Mouse (Mus musculus): ENCODE measurements around the gene Kmt5a. TPM values are rescaled to one million over a fixed set of nuclear protein-coding genes. Genes with fewer than 3 reads are reported as not detected.

Gene Kmt5a
- polyA plus RNA-seq, 1 experiment from 2014 or later = 12.3 TPM

- no peak overlapping the region for H3K4me3 ChIP-seq (ENCODE audit: low read depth, low read length)
- H3K9me3 ChIP-seq (replicated peaks; ENCODE audit: control insufficient read depth, low read length, poor library complexity, severe bottlenecking) = no peaks in the 10 kb centered on the region
- H3K36me3 ChIP-seq (ENCODE audit: control insufficient read depth, insufficient read depth, low read length) = peaks cover 7% of the 10 kb centered on the region
- WGBS = 71% methylated on average over 3 of the region's 3 CpGs
- no peak for ATAC-seq
- H3K9ac ChIP-seq (ENCODE audit: low read depth, low read length) = no peak overlapping the region
- H3K4me2 ChIP-seq (ENCODE audit: low read length) = no peak overlapping the region
- H3K27me3 ChIP-seq (ENCODE audit: control insufficient read depth, insufficient read depth, low read depth, low read length) = no peaks in the 10 kb centered on the region
- H3K27ac ChIP-seq (ENCODE audit: low read length) = no peak overlapping the region
- peaks cover 24% of the 10 kb centered on the region for H3K4me1 ChIP-seq (ENCODE audit: control insufficient read depth, insufficient read depth, low read length)
Measured at GRCm38 (mm10) chr5:124444208-124444607, 4.5 kb downstream of the Kmt5a start.

- Histone ChIP-seq H3K4me3 (ENCODE audit: low read depth, low read length) (peak overlapping the region; percentile 92), H3K27ac (ENCODE audit: low read length) (peak overlapping the region; percentile 78), H3K9ac (ENCODE audit: low read depth, low read length) (peak overlapping the region; percentile 94), H3K27me3 (ENCODE audit: control insufficient read depth, insufficient read depth, low read depth, low read length) (no peaks in the 10 kb centered on the region), H3K4me2 (ENCODE audit: low read length) (peak overlapping the region; percentile 96), H3K36me3 (ENCODE audit: control insufficient read depth, insufficient read depth, low read length) (peaks cover 7% of the 10 kb centered on the region), H3K4me1 (ENCODE audit: control insufficient read depth, insufficient read depth, low read length) (peaks cover 24% of the 10 kb centered on the region), H3K9me3 (replicated peaks; ENCODE audit: control insufficient read depth, low read length, poor library complexity, severe bottlenecking) (no peaks in the 10 kb centered on the region)
- 6% methylated on average over 51 of the region's 66 CpGs for WGBS
- ATAC-seq = peak; percentile 95
Measured at GRCm38 (mm10) chr5:124444661-124445561, 5.2 kb downstream of the Kmt5a start.

- no peaks in the 10 kb centered on the region for H3K27me3 ChIP-seq (ENCODE audit: control insufficient read depth, insufficient read depth, low read depth, low read length)
- WGBS = 0% methylated on average over 21 of the region's 77 CpGs
- ATAC-seq = peak; percentile 60
Measured at GRCm38 (mm10) chr5:124445621-124446293, 6.0 kb downstream of the Kmt5a start.

DNA sequence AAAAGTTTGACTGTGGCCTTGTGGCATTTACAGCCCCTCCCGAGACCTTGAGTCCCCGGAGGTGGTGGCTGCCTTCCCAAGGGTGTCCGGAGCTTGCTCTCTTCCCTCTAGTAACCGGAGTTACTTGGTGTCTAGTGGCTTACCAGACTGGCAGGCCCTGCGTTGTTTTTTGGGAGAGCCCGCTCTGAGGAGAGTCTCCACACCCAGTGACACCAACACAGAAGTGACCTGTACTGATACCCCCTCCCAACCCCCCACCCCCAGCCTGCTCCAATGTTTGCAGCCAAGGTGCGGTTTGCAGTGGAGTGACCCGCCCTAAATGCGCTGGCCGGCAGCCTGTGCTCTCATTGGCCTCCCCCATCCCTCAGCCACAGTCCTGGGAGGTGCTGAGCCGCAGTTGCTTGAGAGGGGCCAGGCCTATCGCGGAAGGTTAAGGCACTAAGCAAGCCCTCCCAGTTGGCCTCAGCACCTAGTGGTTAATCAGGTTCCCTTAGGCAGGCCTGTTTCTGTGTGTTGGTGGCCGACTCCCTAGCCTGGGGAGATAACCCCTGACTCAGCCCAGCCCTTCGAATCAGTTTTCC, 6.7 kb downstream of the Kmt5a start:
- H3K9ac ChIP-seq (ENCODE audit: low read depth, low read length) = peak overlapping the region; percentile 94
- ATAC-seq = no peak
- peak overlapping the region; percentile 96 for H3K4me2 ChIP-seq (ENCODE audit: low read length)
- WGBS = 2% methylated on average over 15 of the region's 15 CpGs
- H3K4me3 ChIP-seq (ENCODE audit: low read depth, low read length) = peak overlapping the region; percentile 92
- no peaks in the 10 kb centered on the region for H3K9me3 ChIP-seq (replicated peaks; ENCODE audit: control insufficient read depth, low read length, poor library complexity, severe bottlenecking)
- peaks cover 18% of the 10 kb centered on the region for H3K4me1 ChIP-seq (ENCODE audit: control insufficient read depth, insufficient read depth, low read length)
- H3K36me3 ChIP-seq (ENCODE audit: control insufficient read depth, insufficient read depth, low read length) = peaks cover 15% of the 10 kb centered on the region
- peak overlapping the region; percentile 7; the same call in 1 of the 2 replicates for H3K27ac ChIP-seq (ENCODE audit: low read length)
- no peaks in the 10 kb centered on the region for H3K27me3 ChIP-seq (ENCODE audit: control insufficient read depth, insufficient read depth, low read depth, low read length)

More at GRCm38 (mm10) chr5:124445621-124446293, 6.0 kb downstream of the Kmt5a start:
- Histone ChIP-seq H3K9me3 (replicated peaks; ENCODE audit: control insufficient read depth, low read length, poor library complexity, severe bottlenecking) (no peaks in the 10 kb centered on the region), H3K4me2 (ENCODE audit: low read length) (peak overlapping the region; percentile 96), H3K4me1 (ENCODE audit: control insufficient read depth, insufficient read depth, low read length) (peaks cover 18% of the 10 kb centered on the region), H3K4me3 (ENCODE audit: low read depth, low read length) (peak overlapping the region; percentile 92), H3K27ac (ENCODE audit: low read length) (peak overlapping the region; percentile 78), H3K9ac (ENCODE audit: low read depth, low read length) (peak overlapping the region; percentile 94), H3K36me3 (ENCODE audit: control insufficient read depth, insufficient read depth, low read length) (peaks cover 9% of the 10 kb centered on the region)

DNA sequence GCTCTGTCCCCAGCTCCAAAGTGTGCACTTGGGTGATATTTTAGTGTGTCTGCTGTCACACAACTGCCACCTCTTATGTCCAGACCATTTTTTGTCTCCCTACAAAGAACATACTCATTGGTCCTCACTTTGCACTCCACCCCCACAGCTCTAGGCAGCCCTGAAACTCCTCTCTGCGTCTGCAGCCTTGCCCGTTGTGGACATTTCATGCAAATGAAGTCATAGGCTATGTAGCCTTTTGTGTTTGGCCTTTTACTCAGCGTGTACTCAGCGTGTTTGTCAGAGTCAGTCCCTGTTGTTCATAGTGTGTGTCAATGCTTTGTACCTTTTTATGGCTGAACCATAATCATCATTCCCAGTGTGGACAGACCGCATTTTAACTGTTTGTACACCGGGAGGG, 9.8 kb downstream of the Kmt5a start:
- Histone ChIP-seq H3K9ac (ENCODE audit: low read depth, low read length) (no peak overlapping the region), H3K9me3 (replicated peaks; ENCODE audit: control insufficient read depth, low read length, poor library complexity, severe bottlenecking) (no peaks in the 10 kb centered on the region), H3K27me3 (ENCODE audit: control insufficient read depth, insufficient read depth, low read depth, low read length) (no peaks in the 10 kb centered on the region), H3K4me3 (ENCODE audit: low read depth, low read length) (no peak overlapping the region), H3K36me3 (ENCODE audit: control insufficient read depth, insufficient read depth, low read length) (peaks cover 26% of the 10 kb centered on the region), H3K4me1 (ENCODE audit: control insufficient read depth, insufficient read depth, low read length) (peaks cover 15% of the 10 kb centered on the region), H3K27ac (ENCODE audit: low read length) (no peak overlapping the region), H3K4me2 (ENCODE audit: low read length) (no peak overlapping the region)
- ATAC-seq = no peak
- 71% methylated on average over 6 of the region's 6 CpGs for WGBS

DNA sequence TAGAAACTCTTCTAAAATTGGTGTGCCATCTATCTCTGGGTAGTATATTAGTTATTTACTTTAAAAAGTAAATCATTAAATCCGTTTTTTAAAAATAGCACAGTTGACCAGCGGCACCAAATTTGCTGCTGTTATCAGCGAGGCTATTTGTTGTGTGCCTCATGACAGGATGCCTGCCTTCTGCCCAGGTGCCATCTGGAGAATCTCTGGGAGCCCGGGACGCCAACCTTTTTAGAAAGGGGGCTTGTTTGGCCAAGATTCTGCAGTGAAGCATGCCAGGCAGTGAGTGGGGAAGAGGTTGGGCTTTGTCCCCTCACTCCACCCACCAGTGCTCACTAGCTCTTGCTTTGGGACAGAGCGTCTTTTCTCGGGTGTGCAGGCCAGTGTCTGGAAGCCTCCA, 10.3 kb downstream of the Kmt5a start:
- peaks cover 31% of the 10 kb centered on the region for H3K36me3 ChIP-seq (ENCODE audit: control insufficient read depth, insufficient read depth, low read length)
- ATAC-seq = no peak
- 86% methylated on average over 7 of the region's 7 CpGs for whole genome bisulfite sequencing
- H3K27ac ChIP-seq (ENCODE audit: low read length) = no peak overlapping the region
- peaks cover 10% of the 10 kb centered on the region for H3K4me1 ChIP-seq (ENCODE audit: control insufficient read depth, insufficient read depth, low read length)
- H3K9ac ChIP-seq (ENCODE audit: low read depth, low read length) = no peak overlapping the region
- H3K4me3 ChIP-seq (ENCODE audit: low read depth, low read length) = no peak overlapping the region
- no peaks in the 10 kb centered on the region for H3K9me3 ChIP-seq (replicated peaks; ENCODE audit: control insufficient read depth, low read length, poor library complexity, severe bottlenecking)
- H3K4me2 ChIP-seq (ENCODE audit: low read length) = no peak overlapping the region
- no peaks in the 10 kb centered on the region for H3K27me3 ChIP-seq (ENCODE audit: control insufficient read depth, insufficient read depth, low read depth, low read length)

DNA sequence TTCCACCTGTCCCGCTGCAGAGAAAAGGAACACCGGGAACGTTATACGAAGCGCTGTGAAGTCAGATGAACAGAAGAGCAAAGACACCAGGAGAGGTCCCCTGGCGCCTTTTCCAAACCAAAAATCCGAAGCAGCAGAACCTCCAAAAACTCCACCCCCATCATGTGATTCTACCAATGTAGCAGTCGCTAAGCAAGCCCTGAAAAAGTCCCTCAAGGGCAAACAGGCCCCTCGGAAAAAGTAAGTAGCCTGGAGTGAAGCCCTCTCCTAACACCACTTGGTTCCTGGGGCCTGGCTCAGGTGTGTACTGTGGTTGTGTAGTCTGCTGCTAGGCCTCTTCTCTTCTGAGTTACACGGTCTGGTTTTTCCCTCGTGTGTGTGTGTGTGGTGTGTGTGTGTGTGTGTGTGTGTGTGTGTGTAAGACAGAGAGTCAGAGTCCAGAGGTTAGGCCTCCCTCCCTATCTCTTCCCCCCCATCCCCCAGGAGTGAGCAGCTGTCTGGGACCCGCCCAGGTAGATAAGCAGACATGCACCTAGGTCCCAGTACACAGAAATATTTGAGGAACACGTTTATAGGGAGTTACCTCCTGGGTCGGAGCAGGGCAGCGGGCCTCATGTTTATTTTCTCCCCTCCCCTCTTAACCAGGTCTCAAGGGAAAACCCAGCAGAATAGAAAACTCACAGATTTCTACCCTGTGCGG, 11.1 kb downstream of the Kmt5a start:
- Histone ChIP-seq H3K4me3 (ENCODE audit: low read depth, low read length) (no peak overlapping the region), H3K4me2 (ENCODE audit: low read length) (no peak overlapping the region), H3K9ac (ENCODE audit: low read depth, low read length) (no peak overlapping the region), H3K9me3 (replicated peaks; ENCODE audit: control insufficient read depth, low read length, poor library complexity, severe bottlenecking) (no peaks in the 10 kb centered on the region), H3K27ac (ENCODE audit: low read length) (no peak overlapping the region), H3K27me3 (ENCODE audit: control insufficient read depth, insufficient read depth, low read depth, low read length) (no peaks in the 10 kb centered on the region), H3K4me1 (ENCODE audit: control insufficient read depth, insufficient read depth, low read length) (peaks cover 10% of the 10 kb centered on the region), H3K36me3 (ENCODE audit: control insufficient read depth, insufficient read depth, low read length) (peaks cover 32% of the 10 kb centered on the region)
- WGBS = 91% methylated on average over 16 of the region's 16 CpGs
- no peak for ATAC-seq

DNA sequence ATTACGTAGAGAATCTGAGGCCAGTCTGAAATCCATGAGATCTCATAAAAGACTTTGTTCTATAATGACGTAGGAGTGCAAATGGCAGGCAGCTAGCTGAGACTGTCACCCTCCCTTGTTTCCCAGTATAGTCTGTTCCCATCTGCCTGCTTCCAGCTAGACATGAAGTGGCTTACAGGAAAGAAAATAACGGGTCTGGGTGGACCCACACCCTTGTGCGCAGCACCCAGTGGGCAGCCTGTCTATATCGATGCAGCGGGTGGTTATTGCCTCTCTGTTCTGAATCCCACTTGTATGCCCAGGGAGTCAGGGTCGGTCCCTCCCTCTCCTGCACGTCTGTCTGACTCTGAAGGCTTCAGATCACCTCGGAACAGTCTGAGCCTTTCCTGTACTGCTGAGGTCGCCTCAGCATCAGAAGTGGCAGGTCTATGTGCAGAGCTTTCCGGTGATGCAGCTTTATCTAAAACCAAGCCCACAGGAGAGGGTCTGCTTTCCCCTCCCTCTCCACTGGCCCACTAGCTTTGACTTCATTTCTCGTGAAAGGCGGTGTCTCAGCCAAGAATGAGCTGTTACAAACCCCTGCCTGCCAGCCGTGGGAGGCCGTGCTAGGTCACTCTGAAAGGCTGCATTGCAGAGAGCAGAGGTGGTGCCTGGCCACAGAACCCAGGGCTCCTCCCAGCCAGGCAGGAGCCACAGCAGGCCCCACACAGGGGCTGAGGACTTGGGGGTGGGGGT, 12.9 kb downstream of the Kmt5a start:
- WGBS = 83% methylated on average over 15 of the region's 15 CpGs
- H3K36me3 ChIP-seq (ENCODE audit: control insufficient read depth, insufficient read depth, low read length) = peaks cover 41% of the 10 kb centered on the region
- H3K4me2 ChIP-seq (ENCODE audit: low read length) = no peak overlapping the region
- no peaks in the 10 kb centered on the region; the same call in 1 of the 2 replicates for H3K4me1 ChIP-seq (ENCODE audit: control insufficient read depth, insufficient read depth, low read length)
- H3K9ac ChIP-seq (ENCODE audit: low read depth, low read length) = no peak overlapping the region
- H3K27me3 ChIP-seq (ENCODE audit: control insufficient read depth, insufficient read depth, low read depth, low read length) = no peaks in the 10 kb centered on the region
- no peak overlapping the region for H3K4me3 ChIP-seq (ENCODE audit: low read depth, low read length)
- H3K9me3 ChIP-seq (replicated peaks; ENCODE audit: control insufficient read depth, low read length, poor library complexity, severe bottlenecking) = no peaks in the 10 kb centered on the region
- H3K27ac ChIP-seq (ENCODE audit: low read length) = no peak overlapping the region; the same call in 1 of the 2 replicates
- ATAC-seq = no peak

Data from midbrain, embryonic 16.5 days (tissue).